Mouse (Mus musculus): Measurements from ENCODE around the gene Tbl1x. TPM values are rescaled to one million over a fixed set of nuclear protein-coding genes. Genes with fewer than 3 reads are reported as not detected.

The Tbl1x gene
- polyA plus RNA-seq, 1 experiment from 2014 or later: 46.9 TPM

DNA sequence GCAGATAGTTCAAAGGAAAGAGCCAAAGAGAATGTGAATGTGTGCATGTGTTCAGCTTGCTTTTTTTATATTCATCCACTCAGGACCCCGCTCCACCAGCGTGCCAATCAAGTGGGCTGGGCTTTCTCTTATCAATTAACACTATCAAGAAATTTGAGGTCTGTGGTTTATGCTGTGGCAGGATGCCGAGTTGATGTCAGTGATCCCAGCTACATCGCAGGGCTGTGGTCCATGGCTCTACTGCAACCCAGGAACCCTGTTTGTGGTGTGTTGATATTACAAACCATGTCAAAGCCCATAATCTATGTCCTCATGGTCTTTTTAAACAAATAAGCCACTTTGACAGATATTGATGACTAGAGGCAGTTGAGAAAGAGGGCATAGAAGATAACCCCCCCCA is 129.5 kb downstream of the Tbl1x start:
- Histone ChIP-seq H3K4me3 (replicated peaks; ENCODE audit: low read depth, low read length) (no peak overlapping the region), H3K9ac (ENCODE audit: low read depth, low read length) (no peak overlapping the region), H3K4me1 (replicated peaks; ENCODE audit: insufficient read depth, low read length) (no peaks in the 10 kb centered on the region), H3K9me3 (replicated peaks; ENCODE audit: low read length) (no peaks in the 10 kb centered on the region), H3K27me3 (ENCODE audit: insufficient read depth, low read length) (no peaks in the 10 kb centered on the region), H3K4me2 (ENCODE audit: low read length) (no peak overlapping the region), H3K36me3 (ENCODE audit: insufficient read depth, low read length) (0 out of 2 replicates have a peak, but pooled peaks cover 4% of the 10 kb centered on the region), H3K27ac (no peak overlapping the region)
- ATAC-seq (replicated peaks; ENCODE audit: low FRiP score, low read depth) (no peak), DNase-seq (ENCODE audit: low spot score) (no peak)
- no peak for TF ChIP-seq CTCF (IDR thresholded peaks at IDR 0.05; ENCODE audit: low read depth)
- 92% methylated on average over 4 of the region's 4 CpGs for WGBS

- Histone ChIP-seq H3K9me3 (replicated peaks; ENCODE audit: low read length) (no peaks in the 10 kb centered on the region), H3K27ac (no peak overlapping the region), H3K9ac (ENCODE audit: low read depth, low read length) (no peak overlapping the region), H3K4me3 (replicated peaks; ENCODE audit: low read depth, low read length) (no peak overlapping the region), H3K27me3 (ENCODE audit: insufficient read depth, low read length) (no peaks in the 10 kb centered on the region), H3K4me2 (ENCODE audit: low read length) (no peak overlapping the region), H3K36me3 (ENCODE audit: insufficient read depth, low read length) (0 out of 2 replicates have a peak, but pooled peaks cover 4% of the 10 kb centered on the region), H3K4me1 (replicated peaks; ENCODE audit: insufficient read depth, low read length) (no peaks in the 10 kb centered on the region)
- WGBS: 91% methylated on average over 7 of the region's 7 CpGs
- TF ChIP-seq CTCF (IDR thresholded peaks at IDR 0.05; ENCODE audit: low read depth): no peak
- DNase-seq (ENCODE audit: low spot score): no peak
- ATAC-seq (replicated peaks; ENCODE audit: low FRiP score, low read depth): no peak
These were observed 135.4 kb downstream of the Tbl1x start for GRCm38 (mm10) chrX:77646164-77646563.

GRCm38 (mm10) chrX:77650246-77650645 is 139.4 kb downstream of the Tbl1x start:
- ATAC-seq (replicated peaks; ENCODE audit: low FRiP score, low read depth) (no peak; the same call in 1 of the 2 replicates), DNase-seq (ENCODE audit: low spot score) (no peak)
- no peaks in the 10 kb centered on the region for H3K9me3 ChIP-seq (replicated peaks; ENCODE audit: low read length)
- no peaks in the 10 kb centered on the region for H3K4me1 ChIP-seq (replicated peaks; ENCODE audit: insufficient read depth, low read length)
- peaks cover 3% of the 10 kb centered on the region for H3K36me3 ChIP-seq (ENCODE audit: insufficient read depth, low read length)
- no peaks in the 10 kb centered on the region for H3K27me3 ChIP-seq (ENCODE audit: insufficient read depth, low read length)
- no peak for TF ChIP-seq CTCF (IDR thresholded peaks at IDR 0.05; ENCODE audit: low read depth)
- H3K4me3 ChIP-seq (replicated peaks; ENCODE audit: low read depth, low read length): no peak overlapping the region
- H3K4me2 ChIP-seq (ENCODE audit: low read length): no peak overlapping the region
- H3K9ac ChIP-seq (ENCODE audit: low read depth, low read length): no peak overlapping the region
- 60% methylated on average over 2 of the region's 2 CpGs for WGBS
- no peak overlapping the region for H3K27ac ChIP-seq

- H3K9me3 ChIP-seq (replicated peaks; ENCODE audit: low read length): no peaks in the 10 kb centered on the region
- 85% methylated on average over 3 of the region's 3 CpGs for WGBS
These were observed 151.2 kb downstream of the Tbl1x start for GRCm38 (mm10) chrX:77662030-77662429.

DNA sequence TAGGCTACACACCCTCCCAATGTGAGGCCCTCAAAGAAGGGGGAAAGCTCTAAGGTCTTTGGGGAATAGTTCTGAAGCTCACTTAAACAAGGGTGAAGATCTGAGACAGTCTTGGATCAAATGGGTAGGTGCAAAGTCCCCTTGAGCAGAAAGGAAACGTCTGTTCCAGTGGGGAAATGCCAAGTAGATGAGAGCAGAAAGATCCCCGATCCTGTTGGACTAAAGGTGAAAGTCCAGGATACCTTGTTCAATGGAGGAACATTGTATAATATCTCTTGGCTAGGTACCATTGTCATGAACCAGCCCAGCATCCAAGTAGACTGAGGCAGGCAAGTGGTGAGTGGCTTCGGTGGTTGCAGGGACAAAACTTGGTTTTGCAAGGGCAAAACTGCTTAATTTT is 152.5 kb downstream of the Tbl1x start:
- WGBS: 77% methylated on average over 3 of the region's 3 CpGs
- Histone ChIP-seq H3K36me3 (ENCODE audit: insufficient read depth, low read length) (no peaks in the 10 kb centered on the region), H3K27ac (no peak overlapping the region), H3K4me2 (ENCODE audit: low read length) (no peak overlapping the region), H3K9ac (ENCODE audit: low read depth, low read length) (no peak overlapping the region), H3K4me3 (replicated peaks; ENCODE audit: low read depth, low read length) (no peak overlapping the region), H3K27me3 (ENCODE audit: insufficient read depth, low read length) (no peaks in the 10 kb centered on the region), H3K9me3 (replicated peaks; ENCODE audit: low read length) (no peaks in the 10 kb centered on the region), H3K4me1 (replicated peaks; ENCODE audit: insufficient read depth, low read length) (no peaks in the 10 kb centered on the region)
- no peak for TF ChIP-seq CTCF (IDR thresholded peaks at IDR 0.05; ENCODE audit: low read depth)
- ATAC-seq (replicated peaks; ENCODE audit: low FRiP score, low read depth): no peak
- no peak for DNase-seq (ENCODE audit: low spot score)

More at GRCm38 (mm10) chrX:77662030-77662429, 151.2 kb downstream of the Tbl1x start:
- Histone ChIP-seq H3K4me3 (replicated peaks; ENCODE audit: low read depth, low read length) (no peak overlapping the region), H3K4me1 (replicated peaks; ENCODE audit: insufficient read depth, low read length) (no peaks in the 10 kb centered on the region), H3K4me2 (ENCODE audit: low read length) (no peak overlapping the region), H3K27ac (no peak overlapping the region), H3K9ac (ENCODE audit: low read depth, low read length) (no peak overlapping the region), H3K36me3 (ENCODE audit: insufficient read depth, low read length) (no peaks in the 10 kb centered on the region), H3K27me3 (ENCODE audit: insufficient read depth, low read length) (no peaks in the 10 kb centered on the region)
- DNase-seq (ENCODE audit: low spot score) (no peak), ATAC-seq (replicated peaks; ENCODE audit: low FRiP score, low read depth) (no peak)
- TF ChIP-seq CTCF (IDR thresholded peaks at IDR 0.05; ENCODE audit: low read depth): no peak

DNA sequence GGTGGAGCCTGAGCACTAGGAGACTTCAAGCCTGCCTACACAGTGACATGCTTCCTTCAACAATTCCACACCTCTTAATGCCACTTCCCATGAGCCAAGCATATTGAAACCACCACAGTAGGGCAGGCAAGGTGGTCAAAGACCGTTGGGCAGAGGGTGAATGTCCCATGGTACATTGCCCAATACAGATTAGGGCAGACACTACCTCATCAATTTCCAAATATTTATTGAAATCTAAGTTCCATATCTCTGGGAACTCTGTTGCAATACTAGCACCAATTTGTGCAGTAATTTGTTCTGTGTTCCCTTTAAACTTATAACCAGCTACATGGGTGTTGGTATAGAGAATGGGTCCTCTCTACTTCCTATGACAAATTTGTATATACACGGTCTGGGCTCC is 154.2 kb downstream of the Tbl1x start:
- 88% methylated on average over 2 of the region's 2 CpGs for WGBS
- Histone ChIP-seq H3K36me3 (ENCODE audit: insufficient read depth, low read length) (no peaks in the 10 kb centered on the region), H3K4me2 (ENCODE audit: low read length) (no peak overlapping the region), H3K9me3 (replicated peaks; ENCODE audit: low read length) (no peaks in the 10 kb centered on the region), H3K9ac (ENCODE audit: low read depth, low read length) (no peak overlapping the region), H3K27me3 (ENCODE audit: insufficient read depth, low read length) (no peaks in the 10 kb centered on the region), H3K4me3 (replicated peaks; ENCODE audit: low read depth, low read length) (no peak overlapping the region), H3K27ac (no peak overlapping the region), H3K4me1 (replicated peaks; ENCODE audit: insufficient read depth, low read length) (no peaks in the 10 kb centered on the region)
- DNase-seq (ENCODE audit: low spot score) (no peak), ATAC-seq (replicated peaks; ENCODE audit: low FRiP score, low read depth) (no peak)
- TF ChIP-seq CTCF (IDR thresholded peaks at IDR 0.05; ENCODE audit: low read depth): no peak

DNA sequence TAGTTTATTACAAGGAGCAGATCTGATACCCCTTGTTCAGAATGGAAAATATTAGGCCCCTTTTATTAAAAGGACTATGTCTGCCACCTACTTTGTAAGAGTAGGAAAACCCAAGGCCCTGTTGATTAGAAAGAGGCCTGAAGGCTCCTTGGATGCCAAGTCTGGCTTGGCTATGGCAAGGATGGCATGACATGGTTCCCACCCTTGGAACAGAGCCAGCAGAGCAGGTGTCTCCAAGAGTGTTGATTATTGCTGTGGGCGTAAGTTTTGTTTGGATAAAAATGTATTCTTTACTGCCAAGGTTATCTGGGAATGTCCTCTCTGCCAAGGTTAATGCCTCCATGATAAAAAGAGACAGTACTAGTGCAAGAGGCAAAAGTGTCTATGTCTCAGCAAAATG is 156.1 kb downstream of the Tbl1x start:
- Histone ChIP-seq H3K4me3 (replicated peaks; ENCODE audit: low read depth, low read length) (no peak overlapping the region), H3K4me2 (ENCODE audit: low read length) (no peak overlapping the region), H3K4me1 (replicated peaks; ENCODE audit: insufficient read depth, low read length) (no peaks in the 10 kb centered on the region), H3K27me3 (ENCODE audit: insufficient read depth, low read length) (no peaks in the 10 kb centered on the region), H3K9me3 (replicated peaks; ENCODE audit: low read length) (no peaks in the 10 kb centered on the region), H3K27ac (no peak overlapping the region), H3K36me3 (ENCODE audit: insufficient read depth, low read length) (no peaks in the 10 kb centered on the region), H3K9ac (ENCODE audit: low read depth, low read length) (no peak overlapping the region)
- 72% methylated on average over 1 of the region's 1 CpGs for whole genome bisulfite sequencing
- DNase-seq (ENCODE audit: low spot score) (no peak), ATAC-seq (replicated peaks; ENCODE audit: low FRiP score, low read depth) (no peak)
- TF ChIP-seq CTCF (IDR thresholded peaks at IDR 0.05; ENCODE audit: low read depth): no peak

All from kidney, postnatal 0 days (tissue).